Mouse (Mus musculus) lung, postnatal 36 days (tissue): ENCODE measurements around the gene Kcnmb2.
A peak's percentile ranks its signal among the peaks of the same experiment; 100 is the strongest.

Experiments
- DNase-seq: peaks from one replicate; pipeline ENCODE4 v3.0.0; 2022; ENCODE audit warnings: mixed read lengths

Gene Kcnmb2

GRCm38 (mm10) chr3:32020981-32021380 is 118.7 kb downstream of the Kcnmb2 start:
- DNase-seq, result no peak

- DNase-seq, result no peak
Measured at GRCm38 (mm10) chr3:32029375-32030050, 127.2 kb downstream of the Kcnmb2 start.

- no peak for DNase-seq
Measured at GRCm38 (mm10) chr3:32032381-32032780, 130.1 kb downstream of the Kcnmb2 start.

- no peak for DNase-seq
Measured at GRCm38 (mm10) chr3:32043814-32044213, 141.5 kb downstream of the Kcnmb2 start.

GRCm38 (mm10) chr3:32048777-32049176 is 146.5 kb downstream of the Kcnmb2 start:
- no peak for DNase-seq

- DNase-seq, result no peak
Measured at GRCm38 (mm10) chr3:32052596-32052995, 150.3 kb downstream of the Kcnmb2 start.

- no peak for DNase-seq
Measured at GRCm38 (mm10) chr3:32053610-32054241, 151.4 kb downstream of the Kcnmb2 start.

- peak; percentile 27 for DNase-seq
Measured at GRCm38 (mm10) chr3:32059888-32060656, 157.8 kb downstream of the Kcnmb2 start.

GRCm38 (mm10) chr3:32062685-32063084 is 160.4 kb downstream of the Kcnmb2 start:
- no peak for DNase-seq

GRCm38 (mm10) chr3:32063312-32063711 is 161.0 kb downstream of the Kcnmb2 start:
- DNase-seq, result no peak

GRCm38 (mm10) chr3:32067004-32067935 is 165.0 kb downstream of the Kcnmb2 start:
- peak; percentile 11 for DNase-seq

GRCm38 (mm10) chr3:32073881-32074280 is 171.6 kb downstream of the Kcnmb2 start:
- no peak for DNase-seq

GRCm38 (mm10) chr3:32088762-32089161 is 186.5 kb downstream of the Kcnmb2 start:
- no peak for DNase-seq

- DNase-seq, result no peak
Measured at GRCm38 (mm10) chr3:32101391-32101790, 199.1 kb downstream of the Kcnmb2 start.

- DNase-seq, result no peak
Measured at GRCm38 (mm10) chr3:32119851-32120250, 217.5 kb downstream of the Kcnmb2 start.

GRCm38 (mm10) chr3:32121731-32122130 is 219.4 kb downstream of the Kcnmb2 start:
- no peak for DNase-seq

GRCm38 (mm10) chr3:32125431-32125830 is 223.1 kb downstream of the Kcnmb2 start:
- DNase-seq, result no peak

- no peak for DNase-seq
Measured at GRCm38 (mm10) chr3:32128391-32128790, 226.1 kb downstream of the Kcnmb2 start.

GRCm38 (mm10) chr3:32130696-32131095 is 228.4 kb downstream of the Kcnmb2 start:
- peak; percentile 18 for DNase-seq

- no peak for DNase-seq
Measured at GRCm38 (mm10) chr3:32132395-32133004, 230.2 kb downstream of the Kcnmb2 start.

GRCm38 (mm10) chr3:32144194-32144593 is 241.9 kb downstream of the Kcnmb2 start:
- DNase-seq, result no peak

- DNase-seq, result no peak
Measured at GRCm38 (mm10) chr3:32144655-32145054, 242.3 kb downstream of the Kcnmb2 start.
